Mouse (Mus musculus) bone marrow, adult 2 months (tissue): ENCODE results near the gene Meox2.

ENCODE experiments used
- CTCF ChIP-seq: fragments of 200-500 bp; IDR thresholded peaks from 2 replicates; pipeline ENCODE4 v1.5.1; 2011; ENCODE audit warnings: low read length, control low read depth; ENCODE audit not compliant: control insufficient read depth, insufficient read depth
- POLR2A ChIP-seq: fragments of 200-500 bp; IDR thresholded peaks from 2 replicates; pipeline ENCODE4 v1.6.1; 2011; ENCODE audit warnings: low read depth, mild to moderate bottlenecking, control low read depth, low read length, borderline replicate concordance; ENCODE audit not compliant: control insufficient read depth

DNA sequence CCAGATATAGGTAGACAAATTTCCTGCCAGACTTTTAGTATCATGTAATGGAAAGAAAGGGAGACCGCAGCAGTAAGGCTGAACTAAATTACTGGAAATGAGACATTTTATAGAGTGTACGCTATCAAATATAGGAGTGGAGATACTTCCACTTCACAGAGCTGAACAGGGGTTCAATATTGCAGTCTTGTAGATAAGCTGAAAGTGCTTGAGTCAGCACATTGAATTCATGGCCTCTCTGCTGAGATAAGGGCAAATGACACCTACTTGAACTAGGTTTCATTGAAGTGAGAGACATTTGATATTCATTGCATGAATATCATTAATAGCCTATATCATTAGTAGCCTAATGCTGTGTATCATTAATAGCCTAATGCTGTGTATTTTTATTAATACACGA is 65.0 kb downstream of the Meox2 start:
- TF ChIP-seq CTCF (no peak), POLR2A (no peak)
